Mouse (Mus musculus) C2C12 (cell line): Measurements from ENCODE around the gene Ccdc18.

Source experiments
- CTCF ChIP-seq: IDR thresholded peaks from one replicate; pipeline ENCODE4 v1.5.1; 2011; ENCODE audit not compliant: control insufficient read depth, insufficient read depth, insufficient read length
- MAX ChIP-seq: IDR thresholded peaks from one replicate; pipeline ENCODE4 v1.6.1; 2011; ENCODE audit warnings: mild to moderate bottlenecking, control low read depth
- USF1 ChIP-seq: IDR thresholded peaks from one replicate; pipeline ENCODE4 v1.6.1; 2011; ENCODE audit warnings: low read depth, mild to moderate bottlenecking, control low read depth, moderate library complexity

GRCm38 (mm10) chr5:108184050-108184449 lies 51.4 kb downstream of the Ccdc18 start:
- TF ChIP-seq CTCF (no peak), USF1 (no peak), MAX (no peak)
